Comparison of ENCODE assay signal across 10 mouse cellular contexts in genomic region chr6:100188883-100189743, GRCm38 (mm10).
DNase-seq lines count a peak whose midpoint lies in the region; ATAC-seq and TF ChIP-seq lines count a peak whose summit lies in the region.
"Had no signal": no experiment of that assay in that cellular context is flagged by ENCODE, and none has a peak within 500 bp of the region (broad histone marks: within the 10 kb centered on the region; RNA-seq: fewer than 3 reads in every experiment).

No protein-coding gene starts in this region.

- no peak overlapping the region for H3K4me3 ChIP-seq in hindbrain, embryonic 13.5 days
- no peak overlapping the region for H3K4me3 ChIP-seq in hindbrain, postnatal 0 days (ENCODE audit: low read length)
- no peak overlapping the region for H3K4me3 ChIP-seq in C2C12 (ENCODE audit: insufficient read depth, poor library complexity, severe bottlenecking)
- no peak overlapping the region for H3K4me3 ChIP-seq in embryonic facial prominence, embryonic 14.5 days (ENCODE audit: low read depth, low read length)
- no peak overlapping the region for H3K4me3 ChIP-seq in lung, embryonic 14.5 days (ENCODE audit: low read depth, low read length)
- H3K4me3 ChIP-seq: left cerebral cortex, adult 2 months had no signal

- no peak overlapping the region for H3K4me2 ChIP-seq in hindbrain, embryonic 13.5 days
- no peak overlapping the region for H3K4me2 ChIP-seq in hindbrain, postnatal 0 days (ENCODE audit: low read depth, low read length)
- no peak overlapping the region for H3K4me2 ChIP-seq in embryonic facial prominence, embryonic 14.5 days (ENCODE audit: low read depth, low read length)
- H3K4me2 ChIP-seq in lung, embryonic 14.5 days, result no peak overlapping the region
- H3K4me2 ChIP-seq: heart, embryonic 11.5 days had no signal

- peak; percentile 49; the same call in 1 of the 2 replicates for ATAC-seq in hindbrain, embryonic 13.5 days (ENCODE audit: low FRiP score)
- no peak for ATAC-seq in hindbrain, postnatal 0 days
- ATAC-seq in embryonic facial prominence, embryonic 14.5 days (ENCODE audit: low read depth), result peak; percentile 67
- peak; percentile 54 for ATAC-seq in lung, embryonic 14.5 days (ENCODE audit: insufficient read depth)

- no peak overlapping the region for H3ac ChIP-seq in C2C12 (ENCODE audit: control insufficient read depth, insufficient read length, low read depth)

- H3K9ac ChIP-seq in hindbrain, embryonic 13.5 days, result no peak overlapping the region
- H3K9ac ChIP-seq in hindbrain, postnatal 0 days (replicated peaks; ENCODE audit: low read length), result no peak overlapping the region
- H3K9ac ChIP-seq in embryonic facial prominence, embryonic 14.5 days (ENCODE audit: low read depth, low read length), result no peak overlapping the region
- no peak overlapping the region for H3K9ac ChIP-seq in lung, embryonic 14.5 days

- H3K9me3 ChIP-seq in hindbrain, embryonic 13.5 days, result no peaks in the 10 kb centered on the region
- no peaks in the 10 kb centered on the region for H3K9me3 ChIP-seq in hindbrain, postnatal 0 days (ENCODE audit: low read length)
- no peaks in the 10 kb centered on the region for H3K9me3 ChIP-seq in embryonic facial prominence, embryonic 14.5 days (ENCODE audit: control insufficient read depth, low read length)
- H3K9me3 ChIP-seq in lung, embryonic 14.5 days (ENCODE audit: low read depth, low read length), result no peaks in the 10 kb centered on the region

- H3K27me3 ChIP-seq in hindbrain, embryonic 13.5 days, result peaks cover 42% of the 10 kb centered on the region
- H3K27me3 ChIP-seq in hindbrain, postnatal 0 days (ENCODE audit: insufficient read depth, low read length), result no peaks in the 10 kb centered on the region
- no peaks in the 10 kb centered on the region for H3K27me3 ChIP-seq in C2C12 (ENCODE audit: control insufficient read depth, insufficient read depth, insufficient read length)
- H3K27me3 ChIP-seq in embryonic facial prominence, embryonic 14.5 days (replicated peaks; ENCODE audit: control insufficient read depth, insufficient read depth, low read length), result no peaks in the 10 kb centered on the region
- H3K27me3 ChIP-seq in lung, embryonic 14.5 days (ENCODE audit: insufficient read depth, low read length), result no peaks in the 10 kb centered on the region

- H3K27ac ChIP-seq in hindbrain, embryonic 13.5 days, result no peak overlapping the region
- H3K27ac ChIP-seq in hindbrain, postnatal 0 days, result no peak overlapping the region
- H3K27ac ChIP-seq in embryonic facial prominence, embryonic 14.5 days (replicated peaks; ENCODE audit: low read depth, low read length), result no peak overlapping the region
- no peak overlapping the region for H3K27ac ChIP-seq in lung, embryonic 14.5 days (ENCODE audit: low read depth)
- H3K27ac ChIP-seq: left cerebral cortex, adult 2 months had no signal

- TF ChIP-seq CTCF in hindbrain, postnatal 0 days (IDR thresholded peaks at IDR 0.05; ENCODE audit: low read depth), result no peak
- TF ChIP-seq CTCF in C2C12 (IDR thresholded peaks at IDR 0.05; ENCODE audit: control insufficient read depth, insufficient read depth, insufficient read length), result no peak
- no peak for TF ChIP-seq CTCF in lung, embryonic 14.5 days (IDR thresholded peaks at IDR 0.05; ENCODE audit: low read depth)

- H3K4me1 ChIP-seq in hindbrain, embryonic 13.5 days (replicated peaks), result peaks cover 6% of the 10 kb centered on the region; the same call in 1 of the 2 replicates
- no peaks in the 10 kb centered on the region for H3K4me1 ChIP-seq in hindbrain, postnatal 0 days (ENCODE audit: insufficient read depth, low read length)
- no peaks in the 10 kb centered on the region for H3K4me1 ChIP-seq in embryonic facial prominence, embryonic 14.5 days (ENCODE audit: control insufficient read depth, insufficient read depth, low read length)
- H3K4me1 ChIP-seq in lung, embryonic 14.5 days (ENCODE audit: insufficient read depth), result peaks cover 17% of the 10 kb centered on the region

- H3K36me3 ChIP-seq in hindbrain, embryonic 13.5 days, result no peaks in the 10 kb centered on the region
- H3K36me3 ChIP-seq in hindbrain, postnatal 0 days (ENCODE audit: insufficient read depth, low read length), result no peaks in the 10 kb centered on the region
- no peaks in the 10 kb centered on the region for H3K36me3 ChIP-seq in C2C12 (ENCODE audit: control insufficient read depth, insufficient read depth)
- no peaks in the 10 kb centered on the region for H3K36me3 ChIP-seq in embryonic facial prominence, embryonic 14.5 days (ENCODE audit: control insufficient read depth, insufficient read depth, low read length)
- no peaks in the 10 kb centered on the region for H3K36me3 ChIP-seq in lung, embryonic 14.5 days (ENCODE audit: insufficient read depth)

- no peaks in the 10 kb centered on the region for H3K79me3 ChIP-seq in C2C12 (ENCODE audit: low read depth)

- DNase-seq in hindbrain, postnatal 0 days (ENCODE audit: low spot score), result no peak
- peak; percentile 68 for DNase-seq in embryonic facial prominence, embryonic 14.5 days (ENCODE audit: low spot score)
- DNase-seq in lung, embryonic 14.5 days, result peak; percentile 60
- DNase-seq in urinary bladder, postnatal 10 days (ENCODE audit: low spot score), result no peak
- no peak for DNase-seq in spleen, adult 18-20 months
- no peak for DNase-seq in Muller cell, postnatal 12 days (ENCODE audit: inconsistent ontology term)

- no peaks in the 10 kb centered on the region for H3K79me2 ChIP-seq in C2C12 (ENCODE audit: control insufficient read depth, insufficient read depth)

- WGBS in hindbrain, embryonic 13.5 days, result 31% methylated on average over 7 of the region's 7 CpGs
- WGBS in hindbrain, postnatal 0 days, result 24% methylated on average over 7 of the region's 7 CpGs
- WGBS in embryonic facial prominence, embryonic 14.5 days, result 53% methylated on average over 7 of the region's 7 CpGs
- WGBS in lung, embryonic 14.5 days, result 35% methylated on average over 7 of the region's 7 CpGs

TF ChIP-seq in C2C12, 6 proteins besides CTCF, POLR2A, EP300 and RAD21:
- no peak for TF ChIP-seq MYOG (IDR thresholded peaks at IDR 0.05; ENCODE audit: control insufficient read depth, extremely low read depth, insufficient read length)
- no peak for TF ChIP-seq FOSL1 (IDR thresholded peaks at IDR 0.05; ENCODE audit: insufficient read depth, low read length, poor library complexity, severe bottlenecking)
- no peak for TF ChIP-seq USF1 (IDR thresholded peaks at IDR 0.05; ENCODE audit: low read depth)
- TF ChIP-seq MYOD1 (IDR thresholded peaks at IDR 0.05; ENCODE audit: control insufficient read depth, insufficient read length, low read depth), result peak; percentile 86

Comparison
In these comparisons a context has a peak if more than half of its experiments do, and no peak if none do; other contexts are left out.
1. DNase-seq: peak in embryonic facial prominence, embryonic 14.5 days (single experiment) and lung, embryonic 14.5 days (single experiment); none in hindbrain, postnatal 0 days (single experiment), urinary bladder, postnatal 10 days (single experiment), spleen, adult 18-20 months (0 of 2) and Muller cell, postnatal 12 days (single experiment).